Mouse (Mus musculus) spleen, adult 2 months (tissue): ENCODE measurements around the gene Slc4a4.

Experiments used
- CTCF ChIP-seq: fragments of 200-500 bp; IDR thresholded peaks from 2 replicates; pipeline ENCODE4 v1.5.1; 2011; ENCODE audit warnings: mild to moderate bottlenecking, inconsistent platforms; ENCODE audit not compliant: insufficient read depth, insufficient read length, insufficient replicate concordance; ENCODE audit errors: extremely low read depth
- POLR2A ChIP-seq: fragments of 200-500 bp; IDR thresholded peaks from 2 replicates; pipeline ENCODE4 v1.6.1; 2011; ENCODE audit warnings: low read depth, low read length, inconsistent platforms

DNA sequence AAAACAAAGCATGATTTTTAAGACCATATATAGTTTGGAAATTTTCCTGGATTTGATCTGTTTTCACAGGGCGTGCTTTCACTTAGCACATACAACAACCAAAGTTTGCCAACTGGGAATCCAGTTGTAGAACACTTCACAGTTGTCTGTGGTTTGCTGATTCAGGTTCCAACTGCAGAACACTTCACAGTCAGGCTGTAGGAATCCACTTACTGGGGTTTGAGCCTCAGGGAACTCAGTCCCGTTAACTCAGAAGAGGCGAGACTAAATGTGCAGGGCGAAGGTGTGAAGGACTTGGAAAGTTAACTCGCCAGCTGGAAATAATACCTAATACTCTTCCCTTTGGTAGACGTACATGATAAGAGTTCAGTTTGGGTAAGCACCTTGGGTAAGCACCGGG, 345.7 kb downstream of the Slc4a4 start:
- no peak for TF ChIP-seq CTCF
- TF ChIP-seq POLR2A: no peak
